Mouse (Mus musculus) limb, embryonic 11.5 days (tissue): Measurements from ENCODE around the gene Cyp2j9. TPM values are rescaled to one million over a fixed set of nuclear protein-coding genes. Genes with fewer than 3 reads are reported as not detected.
"Not testable (repeated sequence)": the region's sequence is repeated elsewhere in the genome, so short reads cannot be mapped to it uniquely, and the experiment has no call there.

Source experiments
- ATAC-seq: fragments of 200-750 bp; cut with Nextera tagmentation; 2 replicates; pipeline ENCODE4 v1.8.0; 2017; ENCODE audit warnings: low read depth; ENCODE audit not compliant: insufficient number of reproducible peaks, low FRiP score, low TSS enrichment
- DNase-seq: peaks from one replicate; pipeline ENCODE4 v3.0.0-alpha.2; 2015; ENCODE audit warnings: low spot score
- H3K27ac ChIP-seq: fragments of 300-500 bp; sonication (generic); replicated peaks from 2 replicates; pipeline ENCODE4 v1.5.1; 2014; ENCODE audit warnings: low read depth, mild to moderate bottlenecking, low read length
- H3K27me3 ChIP-seq: fragments of 300-500 bp; sonication (generic); 2 replicates; pipeline ENCODE4 v1.6.1; 2014; ENCODE audit warnings: mild to moderate bottlenecking, low read length, mixed read lengths; ENCODE audit not compliant: control insufficient read depth, insufficient read depth
- H3K36me3 ChIP-seq: fragments of 300-500 bp; sonication (generic); 2 replicates; pipeline ENCODE4 v1.6.1; 2014; ENCODE audit warnings: mild to moderate bottlenecking, low read length, moderate library complexity, mixed read lengths; ENCODE audit not compliant: control insufficient read depth, insufficient read depth
- H3K4me1 ChIP-seq: fragments of 300-500 bp; sonication (generic); 2 replicates; pipeline ENCODE4 v1.6.1; 2014; ENCODE audit warnings: low read length, mixed read lengths; ENCODE audit not compliant: control insufficient read depth, insufficient read depth
- H3K4me2 ChIP-seq: fragments of 300-500 bp; sonication (generic); 2 replicates; pipeline ENCODE4 v1.6.1; 2014; ENCODE audit warnings: low read depth, mild to moderate bottlenecking, moderate library complexity; ENCODE audit not compliant: severe bottlenecking
- H3K4me3 ChIP-seq: fragments of 300-500 bp; sonication (generic); 2 replicates; pipeline ENCODE4 v1.5.1; 2014; ENCODE audit warnings: low read depth, low read length
- H3K9ac ChIP-seq: fragments of 300-500 bp; sonication (generic); 2 replicates; pipeline ENCODE4 v1.6.1; 2014; ENCODE audit warnings: mild to moderate bottlenecking, low read length
- H3K9me3 ChIP-seq: fragments of 300-500 bp; sonication (generic); 2 replicates; pipeline ENCODE4 v1.6.1; 2016; ENCODE audit warnings: low read length; ENCODE audit not compliant: control insufficient read depth
- WGBS: fragments of 180-500 bp; shearing (Covaris S2); extraction: QIAGEN DNeasy Blood & Tissue Kit; methylation state at CpG from one replicate; pipeline ENCODE4 v1.1.7; 2014; 5-methylcytosine and 5-hydroxymethylcytosine counted together
- polyA plus RNA-seq: library from polyadenylated mRNA; unstranded; fragments of >200 nt; fragmentation: Nextera tagmentation; extraction: Ambion mirVana; gene quantifications from 2 replicates; pipeline ENCODE4 v1.2.1, GENCODE M21; 2014

The Cyp2j9 gene
- polyA plus RNA-seq: 0.64 and 0.79 TPM in 2 replicates

- 11% methylated on average over 18 of the region's 18 CpGs for WGBS
- Histone ChIP-seq H3K9ac (peak within 1 kb of the TSS; percentile 56), H3K9me3 (no peaks in the 10 kb centered on the region), H3K4me3 (peak within 1 kb of the TSS; percentile 24), H3K27me3 (no peaks in the 10 kb centered on the region), H3K27ac (no peak within 1 kb of the TSS), H3K4me2 (peak within 1 kb of the TSS; percentile 63), H3K4me1 (no peaks in the 10 kb centered on the region), H3K36me3 (no peaks in the 10 kb centered on the region)
- peak; percentile 76 for ATAC-seq
- peak; percentile 46 for DNase-seq
These were observed at the start of gene Cyp2j9 for GRCm38 (mm10) chr4:96590911-96591790. TSS of gene Cyp2j9 (minus strand) at chr4:96591578.

DNA sequence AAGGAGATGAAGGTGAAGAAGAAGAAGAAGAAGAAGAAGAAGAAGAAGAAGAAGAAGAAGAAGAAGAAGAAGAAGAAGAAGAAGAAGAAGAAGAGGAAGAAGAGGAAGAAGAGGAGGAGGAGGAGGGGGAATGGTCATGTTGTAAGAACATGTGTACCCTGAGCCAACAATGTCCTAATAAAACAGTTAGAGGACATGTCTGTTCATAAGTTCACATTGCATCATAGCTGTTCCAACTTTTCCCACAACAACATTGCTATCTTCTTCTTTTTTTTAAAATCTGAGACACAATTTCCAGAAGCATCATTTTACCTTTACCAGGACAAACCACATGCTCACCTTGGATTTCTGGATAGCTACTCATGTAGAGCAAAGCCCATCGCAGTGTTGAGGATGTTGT lies 44.1 kb upstream of the Cyp2j9 start:
- Histone ChIP-seq H3K27me3 (no peaks in the 10 kb centered on the region), H3K9me3 (no peaks in the 10 kb centered on the region), H3K36me3 (no peaks in the 10 kb centered on the region), H3K27ac (no peak overlapping the region), H3K4me3 (no peak overlapping the region), H3K9ac (no peak overlapping the region), H3K4me2 (no peak overlapping the region), H3K4me1 (no peaks in the 10 kb centered on the region)
- WGBS: 86% methylated on average over 1 of the region's 1 CpGs
- no peak for DNase-seq
- no peak for ATAC-seq

DNA sequence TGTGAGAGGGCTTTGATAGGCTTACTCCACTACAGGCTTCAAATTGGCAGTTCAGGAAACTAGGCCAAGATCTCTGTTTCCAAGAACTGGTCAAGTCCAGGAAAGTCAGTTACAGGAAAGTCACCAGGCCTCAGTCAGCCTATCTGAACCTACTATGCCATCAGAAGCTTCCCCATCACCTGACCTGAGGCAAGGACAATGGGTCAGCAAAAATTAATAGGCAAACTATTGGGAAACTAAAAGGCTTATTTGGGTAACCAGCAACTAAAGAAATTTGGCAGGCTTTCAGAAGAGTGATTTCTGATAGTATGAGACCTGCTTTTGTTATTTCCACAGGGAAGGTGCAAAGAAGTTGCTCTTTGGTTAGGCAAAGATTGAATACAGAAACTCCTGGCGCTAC lies 31.1 kb upstream of the Cyp2j9 start:
- no peaks in the 10 kb centered on the region for H3K4me1 ChIP-seq
- DNase-seq: no peak
- H3K27me3 ChIP-seq: no peaks in the 10 kb centered on the region
- ATAC-seq: no peak
- H3K9ac ChIP-seq: no peak overlapping the region
- 97% methylated on average over 1 of the region's 1 CpGs for WGBS
- H3K9me3 ChIP-seq: no peaks in the 10 kb centered on the region
- no peak overlapping the region for H3K4me3 ChIP-seq
- H3K27ac ChIP-seq: no peak overlapping the region
- no peaks in the 10 kb centered on the region for H3K36me3 ChIP-seq
- H3K4me2 ChIP-seq: no peak overlapping the region

DNA sequence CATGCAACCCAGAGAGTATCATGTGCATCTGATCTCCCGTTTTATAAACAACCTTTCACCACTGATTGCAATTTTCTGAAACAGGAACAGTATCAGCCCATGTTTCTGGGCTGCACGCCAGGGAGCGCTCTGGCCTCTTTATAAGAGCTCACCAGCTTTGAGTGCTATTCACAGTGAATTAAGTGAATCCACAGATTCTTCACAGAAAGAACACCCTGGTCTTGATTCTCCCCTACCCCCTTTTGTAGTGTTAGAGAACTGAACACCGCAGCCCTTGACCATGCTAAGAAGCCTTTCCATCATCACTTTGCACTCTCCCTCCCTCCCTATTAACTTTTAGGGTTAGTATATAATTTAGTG lies 393 bp upstream of the Cyp2j9 start:
- ATAC-seq: no peak
- H3K9me3 ChIP-seq: no peaks in the 10 kb centered on the region
- 46% methylated on average over 4 of the region's 4 CpGs for WGBS
- no peaks in the 10 kb centered on the region for H3K4me1 ChIP-seq
- H3K4me2 ChIP-seq: no peak overlapping the region
- H3K36me3 ChIP-seq: no peaks in the 10 kb centered on the region
- no peaks in the 10 kb centered on the region for H3K27me3 ChIP-seq
- DNase-seq: no peak
- H3K27ac ChIP-seq: no peak overlapping the region
- no peak overlapping the region for H3K9ac ChIP-seq
- H3K4me3 ChIP-seq: no peak overlapping the region

DNA sequence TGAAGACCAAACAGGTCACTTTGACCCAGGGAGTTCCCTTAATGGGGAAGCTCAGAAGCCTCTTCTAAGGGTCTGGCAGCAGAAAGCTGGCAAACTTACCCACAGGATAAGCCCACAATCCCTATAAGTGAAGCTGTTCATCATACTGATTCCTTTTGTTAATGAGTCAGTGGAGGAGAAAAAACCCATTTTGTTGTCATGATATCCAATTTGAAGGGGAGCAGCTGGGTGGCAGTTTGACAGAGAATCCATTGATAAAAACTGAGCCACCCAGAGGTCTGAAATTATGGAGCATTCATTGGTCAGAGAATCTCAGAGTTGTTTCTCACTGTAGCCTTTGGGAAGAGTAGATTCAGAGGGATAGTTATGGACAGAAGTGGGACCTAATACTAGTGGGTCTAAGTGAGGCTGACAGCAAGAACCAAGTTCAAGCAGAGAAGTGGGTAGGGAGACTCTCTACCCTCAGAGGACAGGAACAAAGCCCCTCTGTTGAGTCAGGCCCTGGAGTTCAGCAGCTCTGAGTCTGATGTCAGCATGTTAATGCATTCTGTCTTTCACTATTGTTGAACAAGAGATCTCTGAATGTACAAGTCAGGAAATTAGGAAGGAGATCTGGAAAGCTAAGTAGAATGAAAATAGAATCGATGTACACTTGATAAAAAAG lies 9.8 kb downstream of the Cyp2j9 start:
- Histone ChIP-seq H3K9me3 (no peaks in the 10 kb centered on the region), H3K4me3 (no peak overlapping the region), H3K27me3 (no peaks in the 10 kb centered on the region), H3K27ac (no peak overlapping the region), H3K9ac (no peak overlapping the region), H3K36me3 (no peaks in the 10 kb centered on the region), H3K4me1 (no peaks in the 10 kb centered on the region), H3K4me2 (no peak overlapping the region)
- ATAC-seq (no peak), DNase-seq (no peak)
- 81% methylated on average over 1 of the region's 1 CpGs for WGBS

DNA sequence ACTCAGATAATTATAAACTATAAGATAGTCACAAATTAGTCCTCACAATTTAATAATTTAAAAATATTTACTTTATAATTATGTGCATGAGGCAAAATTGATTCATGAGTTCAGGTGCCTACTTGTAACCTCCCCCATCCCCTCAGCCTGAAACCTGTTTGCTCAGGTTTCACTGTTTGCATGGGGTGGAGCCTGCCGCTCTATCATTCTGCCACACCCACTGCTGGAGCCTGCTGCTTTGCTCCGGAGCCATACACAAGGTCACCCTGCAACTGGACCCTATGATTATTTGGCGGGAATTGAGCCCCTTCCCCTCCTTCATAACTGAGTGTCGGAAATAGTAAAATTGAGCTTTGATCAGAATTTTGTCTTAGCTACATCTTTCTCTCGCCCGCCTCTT lies 11.0 kb downstream of the Cyp2j9 start:
- not testable (repeated sequence) for H3K27me3 ChIP-seq, H3K36me3 ChIP-seq, H3K27ac ChIP-seq, H3K4me3 ChIP-seq, ATAC-seq, H3K4me2 ChIP-seq, DNase-seq, H3K9ac ChIP-seq, H3K9me3 ChIP-seq, H3K4me1 ChIP-seq
- 64% methylated on average over 6 of the region's 6 CpGs for WGBS

- Histone ChIP-seq H3K4me3 (no peak overlapping the region), H3K9me3 (no peaks in the 10 kb centered on the region), H3K36me3 (no peaks in the 10 kb centered on the region), H3K4me2 (no peak overlapping the region), H3K27ac (no peak overlapping the region), H3K9ac (no peak overlapping the region), H3K4me1 (no peaks in the 10 kb centered on the region), H3K27me3 (no peaks in the 10 kb centered on the region)
- no peak for ATAC-seq
- 41% methylated on average over 3 of the region's 3 CpGs for WGBS
- DNase-seq: no peak
These were observed 21.9 kb downstream of the Cyp2j9 start for GRCm38 (mm10) chr4:96569442-96569841.

- no peak for DNase-seq
- no peaks in the 10 kb centered on the region for H3K9me3 ChIP-seq
- no peaks in the 10 kb centered on the region for H3K27me3 ChIP-seq
- H3K4me1 ChIP-seq: no peaks in the 10 kb centered on the region
- H3K27ac ChIP-seq: no peak overlapping the region
- H3K36me3 ChIP-seq: no peaks in the 10 kb centered on the region
- H3K4me2 ChIP-seq: no peak overlapping the region
- no peak for ATAC-seq
- H3K9ac ChIP-seq: no peak overlapping the region
- H3K4me3 ChIP-seq: no peak overlapping the region
- 83% methylated on average over 1 of the region's 1 CpGs for WGBS
These were observed 23.4 kb downstream of the Cyp2j9 start for GRCm38 (mm10) chr4:96567988-96568387.
